Mouse (Mus musculus): ENCODE measurements around the gene Asap3. TPM values are rescaled to one million over a fixed set of nuclear protein-coding genes. Genes with fewer than 3 reads are reported as not detected.

Gene Asap3
- polyA plus RNA-seq, 1 experiment from 2014 or later: 4.9 TPM

Other genes with a start within 250 kb of the Asap3 start
- 41.9 and 42.9 TPM in 2 replicates for gene Gale, start 242.6 kb upstream of the Asap3 start, polyA plus RNA-seq (2014; fragmentation: Nextera tagmentation; extraction: Ambion mirVana)
- 183 and 191 TPM in 2 replicates for gene Lypla2, start 233.7 kb upstream of the Asap3 start, polyA plus RNA-seq (2014; fragmentation: Nextera tagmentation; extraction: Ambion mirVana)
- gene Pithd1, start 219.1 kb upstream of the Asap3 start, polyA plus RNA-seq (2014; fragmentation: Nextera tagmentation; extraction: Ambion mirVana): 60.7 and 65.5 TPM in 2 replicates
- 31.1 and 33.3 TPM in 2 replicates for gene Eloa, start 184.6 kb upstream of the Asap3 start, polyA plus RNA-seq (2014; fragmentation: Nextera tagmentation; extraction: Ambion mirVana)
- gene Rpl11, start 152.9 kb upstream of the Asap3 start, polyA plus RNA-seq (2014; fragmentation: Nextera tagmentation; extraction: Ambion mirVana): 264 and 303 TPM in 2 replicates
- 194 and 206 TPM in 2 replicates for gene Id3, start 62.9 kb upstream of the Asap3 start, polyA plus RNA-seq (2014; fragmentation: Nextera tagmentation; extraction: Ambion mirVana)
- gene E2f2, start 34.0 kb upstream of the Asap3 start, polyA plus RNA-seq (2014; fragmentation: Nextera tagmentation; extraction: Ambion mirVana): 1.2 and 1.3 TPM in 2 replicates
- 1.2 and 2.0 TPM in 2 replicates for gene Tcea3, start 41.4 kb downstream of the Asap3 start, polyA plus RNA-seq (2014; fragmentation: Nextera tagmentation; extraction: Ambion mirVana)
- 39.8 and 48.8 TPM in 2 replicates for gene Zfp46, start 78.3 kb downstream of the Asap3 start, polyA plus RNA-seq (2014; fragmentation: Nextera tagmentation; extraction: Ambion mirVana)
- 155 and 177 TPM in 2 replicates for gene Hnrnpr, start 104.6 kb downstream of the Asap3 start, polyA plus RNA-seq (2014; fragmentation: Nextera tagmentation; extraction: Ambion mirVana)
- gene Htr1d, start 217.2 kb downstream of the Asap3 start, polyA plus RNA-seq (2014; fragmentation: Nextera tagmentation; extraction: Ambion mirVana): 1.9 and 2.1 TPM in 2 replicates